Mouse (Mus musculus) layer of hippocampus, adult 9-11 months (tissue): ENCODE measurements around the gene Rxfp2.

Experiments
- DNase-seq: peaks from one replicate; pipeline ENCODE4 v3.0.0; 2022

Rxfp2 gene

GRCm38 (mm10) chr5:150018656-150019055, at the start of gene Rxfp2:
Rxfp2 (plus strand) TSS chr5:150018675.
- DNase-seq, result no peak

- DNase-seq, result no peak
These were observed 48.2 kb upstream of the Rxfp2 start for GRCm38 (mm10) chr5:149970261-149970660.

- DNase-seq, result no peak
These were observed 41.4 kb upstream of the Rxfp2 start for GRCm38 (mm10) chr5:149977027-149977426.

- DNase-seq, result no peak
These were observed 34.9 kb upstream of the Rxfp2 start for GRCm38 (mm10) chr5:149983621-149984020.

- DNase-seq, result no peak
These were observed 23.9 kb upstream of the Rxfp2 start for GRCm38 (mm10) chr5:149994578-149994977.

- no peak for DNase-seq
These were observed 21.9 kb upstream of the Rxfp2 start for GRCm38 (mm10) chr5:149996614-149997013.

- DNase-seq, result no peak
These were observed 21.0 kb upstream of the Rxfp2 start for GRCm38 (mm10) chr5:149997321-149998034.

GRCm38 (mm10) chr5:149998311-149998710, 20.2 kb upstream of the Rxfp2 start:
- DNase-seq, result no peak

GRCm38 (mm10) chr5:150005355-150005754, 13.1 kb upstream of the Rxfp2 start:
- DNase-seq, result no peak

GRCm38 (mm10) chr5:150016861-150017260, 1.6 kb upstream of the Rxfp2 start:
- no peak for DNase-seq

GRCm38 (mm10) chr5:150017672-150018071, 803 bp upstream of the Rxfp2 start:
- no peak for DNase-seq

GRCm38 (mm10) chr5:150020851-150021250, 2.4 kb downstream of the Rxfp2 start:
- peak; percentile 32 for DNase-seq

GRCm38 (mm10) chr5:150021805-150022204, 3.3 kb downstream of the Rxfp2 start:
- DNase-seq, result no peak

- DNase-seq, result no peak
These were observed 4.1 kb downstream of the Rxfp2 start for GRCm38 (mm10) chr5:150022556-150022955.

- no peak for DNase-seq
These were observed 5.0 kb downstream of the Rxfp2 start for GRCm38 (mm10) chr5:150023476-150023875.

GRCm38 (mm10) chr5:150024188-150024587, 5.7 kb downstream of the Rxfp2 start:
- no peak for DNase-seq

GRCm38 (mm10) chr5:150024901-150025300, 6.4 kb downstream of the Rxfp2 start:
- no peak for DNase-seq

- no peak for DNase-seq
These were observed 6.9 kb downstream of the Rxfp2 start for GRCm38 (mm10) chr5:150025326-150025725.

GRCm38 (mm10) chr5:150026509-150027087, 8.1 kb downstream of the Rxfp2 start:
- peak; percentile 87 for DNase-seq

GRCm38 (mm10) chr5:150031201-150031600, 12.7 kb downstream of the Rxfp2 start:
- DNase-seq, result no peak

GRCm38 (mm10) chr5:150031634-150032033, 13.2 kb downstream of the Rxfp2 start:
- DNase-seq, result no peak

- peak; percentile 52 for DNase-seq
These were observed 13.6 kb downstream of the Rxfp2 start for GRCm38 (mm10) chr5:150032075-150032492.

- DNase-seq, result no peak
These were observed 17.8 kb downstream of the Rxfp2 start for GRCm38 (mm10) chr5:150036286-150036685.

- no peak for DNase-seq
These were observed 18.4 kb downstream of the Rxfp2 start for GRCm38 (mm10) chr5:150036918-150037317.

GRCm38 (mm10) chr5:150044533-150044932, 26.1 kb downstream of the Rxfp2 start:
- no peak for DNase-seq
